In genomic region chrX:93373503-93373902, GRCm38 (mm10) we compare ENCODE assay signal across 24 mouse cellular contexts.
"Had no signal": no experiment of that assay in that cellular context is flagged by ENCODE, and none has a peak within 500 bp of the region (broad histone marks: within the 10 kb centered on the region; RNA-seq: fewer than 3 reads in every experiment).

No protein-coding gene starts in this region.

- ATAC-seq: hindbrain, postnatal 0 days; intestine, embryonic 16.5 days had no signal

- H3K9ac ChIP-seq: heart, embryonic 12.5 days; hindbrain, embryonic 12.5 days; hindbrain, embryonic 14.5 days; kidney, embryonic 15.5 days; limb, embryonic 13.5 days; limb, embryonic 15.5 days had no signal

- H3K4me2 ChIP-seq: heart, embryonic 12.5 days; hindbrain, embryonic 12.5 days; hindbrain, embryonic 14.5 days; kidney, embryonic 15.5 days; limb, embryonic 13.5 days; limb, embryonic 15.5 days had no signal

- DNase-seq: gastrocnemius, postnatal 14 days; gastrocnemius, postnatal 36 days; heart, adult 18-20 months; heart, postnatal 10 days; heart, postnatal 4 days; kidney, adult 11 months; kidney, adult 2 months; kidney, adult 9 months; kidney, postnatal 14 days; kidney, postnatal 36 days; layer of hippocampus, adult 9-11 months; layer of hippocampus, postnatal 36 days; left cerebral cortex, postnatal 4 days had no signal

- H3K4me1 ChIP-seq: heart, embryonic 10.5 days; heart, embryonic 12.5 days; hindbrain, embryonic 10.5 days; hindbrain, embryonic 12.5 days; kidney, embryonic 15.5 days; limb, embryonic 13.5 days; limb, embryonic 15.5 days had no signal

- H3K9me3 ChIP-seq: heart, embryonic 10.5 days; heart, embryonic 12.5 days; hindbrain, embryonic 10.5 days; hindbrain, embryonic 12.5 days; kidney, embryonic 15.5 days; limb, embryonic 13.5 days; limb, embryonic 15.5 days had no signal

- H3K36me3 ChIP-seq: heart, embryonic 10.5 days; heart, embryonic 12.5 days; hindbrain, embryonic 10.5 days; hindbrain, embryonic 12.5 days; kidney, embryonic 15.5 days; limb, embryonic 13.5 days; limb, embryonic 15.5 days had no signal

- H3K27ac ChIP-seq: heart, embryonic 10.5 days; hindbrain, embryonic 10.5 days; hindbrain, embryonic 12.5 days; hindbrain, embryonic 14.5 days; hindbrain, postnatal 0 days; kidney, embryonic 15.5 days; kidney, postnatal 0 days; limb, embryonic 13.5 days; limb, embryonic 15.5 days had no signal

- H3K4me3 ChIP-seq: heart, embryonic 10.5 days; heart, embryonic 12.5 days; hindbrain, embryonic 10.5 days; hindbrain, embryonic 12.5 days; kidney, embryonic 15.5 days; limb, embryonic 13.5 days; limb, embryonic 15.5 days had no signal

- H3K27me3 ChIP-seq: heart, embryonic 12.5 days; hindbrain, embryonic 12.5 days; kidney, embryonic 15.5 days; limb, embryonic 13.5 days; limb, embryonic 15.5 days had no signal
